Mouse (Mus musculus) thymus, postnatal 25 days (tissue): ENCODE results near the gene Slc22a14.

Source experiments
- DNase-seq: peaks from one replicate; pipeline ENCODE4 v3.0.0; 2022

The Slc22a14 gene

DNA sequence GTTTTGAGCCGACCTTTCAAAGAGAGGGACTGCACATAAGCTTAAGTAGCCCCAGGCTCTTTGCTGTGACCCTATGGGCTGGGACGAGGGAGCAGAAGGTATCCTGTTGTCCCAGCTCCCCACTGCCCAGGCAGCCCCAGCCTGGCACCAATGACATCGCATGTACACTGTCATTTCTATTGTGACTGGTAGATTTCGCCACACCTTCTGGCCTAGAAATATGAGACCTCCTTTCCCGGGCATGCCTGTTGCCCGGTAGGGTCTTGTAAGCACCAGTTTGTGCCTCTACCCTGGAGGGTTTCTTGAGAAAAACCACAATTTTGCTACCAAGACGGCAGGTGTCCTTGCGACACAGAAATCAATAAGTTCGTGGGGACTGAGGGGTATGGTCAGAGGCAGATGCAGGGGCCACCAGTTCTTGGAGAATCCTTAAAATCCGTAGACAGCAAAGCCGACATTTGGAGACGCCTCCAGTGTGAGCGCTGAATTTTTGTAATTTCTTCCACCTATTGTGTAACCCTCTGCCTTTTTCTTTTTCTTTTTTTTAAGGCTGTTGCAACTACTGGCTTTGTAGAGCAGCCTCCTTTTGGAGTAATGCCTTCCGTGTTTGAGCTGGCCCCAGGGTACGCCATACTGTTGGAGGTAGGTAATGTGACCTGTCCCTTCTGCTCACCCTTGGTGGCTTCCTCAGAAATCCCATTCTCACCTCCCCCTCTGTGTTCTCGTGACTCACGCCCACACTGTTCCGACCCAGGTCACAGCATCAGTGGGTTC is 242.6 kb downstream of the Slc22a14 start:
- DNase-seq, result no peak

DNA sequence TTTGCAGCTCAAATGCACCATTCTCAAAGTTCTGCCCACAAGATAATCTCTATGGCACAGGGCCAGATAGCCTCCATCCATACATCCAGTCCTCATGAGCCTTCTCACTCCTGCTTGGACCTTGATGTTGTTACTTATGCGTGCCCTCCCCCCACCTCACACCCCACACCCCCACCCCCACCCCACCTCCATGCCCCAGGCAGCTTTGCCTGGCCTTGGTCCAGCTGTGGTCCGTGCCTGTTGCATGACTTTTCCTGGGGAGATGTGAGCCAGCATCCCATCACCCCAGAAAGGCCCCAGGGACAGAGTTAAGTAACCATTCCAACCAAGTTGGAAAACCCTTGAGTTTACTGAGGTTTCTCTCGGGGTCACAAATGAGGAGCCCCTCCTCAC is 245.2 kb downstream of the Slc22a14 start:
- no peak for DNase-seq
